Mouse (Mus musculus) bone marrow macrophage, adult 2 months (primary cell): ENCODE data around the gene Erc1.

ENCODE experiments used
- CTCF ChIP-seq: IDR thresholded peaks from 2 replicates; pipeline ENCODE4 v1.5.1; 2012; ENCODE audit warnings: low read depth, mild to moderate bottlenecking, low read length, moderate library complexity
- POLR2A ChIP-seq: IDR thresholded peaks from 2 replicates; pipeline ENCODE4 v1.6.1; 2012; ENCODE audit warnings: mild to moderate bottlenecking, low read depth, low read length, borderline replicate concordance

DNA sequence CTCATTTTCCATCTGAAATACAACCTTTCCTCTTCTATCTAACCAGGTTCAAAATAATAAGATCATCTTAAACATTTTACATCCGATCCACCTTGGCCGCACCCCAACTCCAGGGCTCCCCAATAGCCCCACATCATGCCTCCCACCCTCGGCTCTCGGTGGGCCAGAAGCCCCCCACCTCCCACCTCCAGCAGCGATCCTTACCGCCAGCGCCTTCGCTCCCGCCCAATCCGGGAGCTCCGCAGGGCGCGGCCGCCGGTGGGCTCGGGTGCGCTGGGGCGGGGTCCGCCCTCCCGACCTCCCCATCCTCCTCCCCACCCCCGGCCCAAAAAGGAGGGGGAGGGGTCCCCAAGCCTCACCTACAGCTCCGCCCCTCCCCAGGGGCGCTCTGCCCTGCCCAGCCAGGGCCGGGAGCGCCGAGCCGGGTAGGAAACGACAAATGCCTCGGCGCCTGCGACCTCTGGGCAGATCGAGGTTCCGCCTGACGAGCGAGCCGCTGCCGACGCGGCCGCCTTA, 391 bp downstream of the Erc1 start:
- no peak for TF ChIP-seq POLR2A
- TF ChIP-seq CTCF = no peak
